Mouse (Mus musculus): ENCODE results near the gene Rhox10. TPM values are rescaled to one million over a fixed set of nuclear protein-coding genes. Genes with fewer than 3 reads are reported as not detected.
"Not testable (repeated sequence)": the region's sequence is repeated elsewhere in the genome, so short reads cannot be mapped to it uniquely, and the experiment has no call there.

Gene Rhox10
- total RNA-seq (2021), result not detected
- long read RNA-seq, experiment 1, result 0 reads
- long read RNA-seq, experiment 2, result 0 reads

DNA sequence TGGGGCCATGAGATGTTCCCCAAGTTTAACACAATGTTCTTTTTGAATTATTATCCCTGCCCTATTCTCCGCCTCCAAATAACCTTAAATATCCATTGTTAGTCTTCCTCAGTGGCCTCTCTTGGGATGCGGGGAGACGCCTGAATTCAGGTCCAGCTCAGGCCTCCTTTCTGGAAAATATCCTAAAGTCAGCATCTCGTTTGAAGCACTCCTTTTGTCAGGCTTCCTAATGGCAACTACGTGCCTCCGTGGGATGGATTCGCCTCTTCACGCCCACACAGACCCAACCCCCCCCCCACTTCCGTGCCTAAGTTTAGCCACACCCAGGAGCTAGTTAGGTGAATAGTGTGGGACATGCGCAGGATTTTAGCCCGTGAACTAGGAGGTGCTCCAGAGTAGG is at the start of gene Rhox10:
TSS of gene Rhox10 (plus strand) at position 301 of the 400 bp plus-strand sequence.
- no peak for DNase-seq (ENCODE audit: low spot score in 2 of 2)

DNA sequence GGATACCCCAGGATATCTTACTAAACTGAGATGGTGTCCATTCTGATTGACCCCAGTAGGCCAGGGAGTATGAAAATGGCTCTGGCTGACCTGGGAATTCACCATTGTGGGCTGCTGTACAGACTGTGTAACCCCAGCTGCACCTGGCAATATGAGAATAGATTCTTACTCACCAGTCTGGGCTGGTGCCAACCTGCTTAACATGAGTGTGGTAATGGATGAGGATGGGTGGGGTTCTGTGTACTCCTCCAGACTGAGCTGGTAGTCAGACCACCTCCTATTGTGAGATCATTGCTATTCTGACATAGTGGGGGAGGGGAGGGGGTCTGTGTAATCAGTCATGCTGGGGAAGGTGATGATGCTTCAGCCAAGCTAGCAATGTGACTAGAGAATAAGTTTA is 47.7 kb upstream of the Rhox10 start, which contains the start of gene Btg1-ps1:
TSS of gene Btg1-ps1 (minus strand) at position 219 of the 400 bp plus-strand sequence.
- DNase-seq (ENCODE audit: low spot score in 2 of 2), result not testable (repeated sequence)

DNA sequence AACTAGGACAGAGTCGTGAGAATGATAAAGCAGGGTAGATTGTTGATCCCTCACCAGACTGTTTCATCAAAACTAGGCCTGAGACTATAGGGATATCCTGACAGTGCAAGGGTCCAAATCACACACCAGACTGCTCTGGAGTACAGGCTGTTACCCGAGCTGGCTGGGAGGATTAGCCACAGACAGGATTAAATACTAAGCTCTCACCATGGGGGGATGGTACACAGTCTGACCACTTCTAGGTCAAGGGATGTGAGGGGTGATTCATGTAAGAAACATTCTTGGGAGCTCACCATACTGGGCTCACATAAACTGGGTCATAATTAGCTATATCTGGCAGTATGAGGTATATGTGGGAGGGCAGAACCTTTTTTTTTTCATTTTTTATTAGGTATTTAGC is 32.4 kb upstream of the Rhox10 start:
- DNase-seq (ENCODE audit: low spot score in 2 of 2), result no peak

DNA sequence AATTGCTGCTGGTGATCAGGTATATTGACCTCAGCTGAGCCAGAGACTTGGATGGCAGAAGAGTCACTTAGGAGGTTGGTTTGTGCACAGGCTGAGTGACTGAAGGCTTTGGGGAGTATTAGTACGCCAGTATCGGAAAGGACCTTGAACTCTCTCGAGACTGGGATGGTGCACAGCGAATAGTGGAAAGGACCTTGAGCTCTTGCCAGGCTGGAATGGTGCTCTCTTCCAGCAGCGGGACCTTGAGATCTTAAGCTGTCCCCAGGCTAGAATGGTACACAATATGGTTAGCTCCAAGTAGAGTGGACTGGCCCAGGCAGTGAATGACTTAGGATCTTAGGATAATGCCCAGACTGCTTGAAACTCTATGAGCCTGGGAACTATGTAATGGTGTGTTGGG is 26.6 kb upstream of the Rhox10 start:
- DNase-seq (ENCODE audit: low spot score in 2 of 2), result no peak

DNA sequence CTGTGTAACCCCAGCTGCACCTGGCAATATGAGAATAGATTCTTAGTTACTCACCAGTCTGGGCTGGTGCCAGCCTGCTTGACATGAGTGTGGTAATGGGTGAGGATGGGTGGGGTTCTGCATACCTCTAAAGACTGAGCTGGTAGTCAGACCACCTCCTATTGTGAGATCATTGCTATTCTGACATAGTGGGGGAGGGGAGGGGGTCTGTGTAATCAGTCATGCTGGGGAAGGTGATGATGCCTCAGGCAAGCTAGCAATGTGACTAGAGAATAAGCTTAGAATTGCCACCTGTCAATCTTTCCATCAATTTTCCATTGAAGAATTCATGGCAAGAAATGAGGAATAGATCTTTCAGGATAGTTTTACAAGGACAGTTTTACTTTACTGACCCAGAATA is 23.3 kb upstream of the Rhox10 start, which contains the start of gene Btg1-ps2:
TSS of gene Btg1-ps2 (minus strand) at position 101 of the 400 bp plus-strand sequence.
- DNase-seq (ENCODE audit: low spot score in 2 of 2), result not testable (repeated sequence)

DNA sequence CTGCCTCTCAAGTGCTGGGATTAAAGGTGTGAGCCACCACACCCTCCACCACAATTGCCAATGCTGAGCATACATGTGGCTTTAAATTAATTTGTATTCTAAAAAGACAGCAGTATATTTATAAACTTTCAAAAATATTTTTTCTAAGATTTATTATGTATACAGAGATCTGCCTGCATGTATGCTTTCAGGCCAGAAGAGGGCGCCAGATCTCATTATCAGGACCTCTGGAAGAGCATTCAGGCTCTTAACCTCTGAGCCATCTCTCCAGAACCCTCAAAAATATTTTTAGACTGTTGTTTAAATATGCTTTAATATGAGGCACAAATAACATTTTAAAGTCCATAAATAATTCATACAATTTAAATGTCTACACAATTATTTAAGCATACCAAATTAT is 4.7 kb upstream of the Rhox10 start:
- DNase-seq (ENCODE audit: low spot score in 2 of 2), result peak in 1 of 2 experiments; percentile 4

DNA sequence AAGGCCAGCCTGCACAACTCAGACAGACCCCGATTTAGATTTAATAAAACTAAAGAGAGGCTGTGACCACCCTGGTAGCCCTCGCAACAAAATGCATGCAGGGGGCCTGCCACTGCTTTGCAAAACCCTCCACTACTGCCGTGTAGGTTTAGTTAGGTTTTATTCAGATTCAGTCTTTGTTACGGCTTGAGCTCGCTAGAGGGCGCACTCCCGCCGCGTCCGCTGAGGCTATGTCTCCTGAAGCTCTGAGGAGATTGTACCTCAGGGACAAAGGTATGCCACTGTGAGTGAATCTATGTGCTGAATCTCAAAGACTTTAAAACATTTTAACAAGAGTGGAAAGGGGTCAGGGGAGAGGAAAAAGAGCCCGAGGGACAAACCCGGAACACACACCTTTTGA is 18.0 kb downstream of the Rhox10 start:
- DNase-seq (ENCODE audit: low spot score in 2 of 2), result peak; percentile 38 to 47

DNA sequence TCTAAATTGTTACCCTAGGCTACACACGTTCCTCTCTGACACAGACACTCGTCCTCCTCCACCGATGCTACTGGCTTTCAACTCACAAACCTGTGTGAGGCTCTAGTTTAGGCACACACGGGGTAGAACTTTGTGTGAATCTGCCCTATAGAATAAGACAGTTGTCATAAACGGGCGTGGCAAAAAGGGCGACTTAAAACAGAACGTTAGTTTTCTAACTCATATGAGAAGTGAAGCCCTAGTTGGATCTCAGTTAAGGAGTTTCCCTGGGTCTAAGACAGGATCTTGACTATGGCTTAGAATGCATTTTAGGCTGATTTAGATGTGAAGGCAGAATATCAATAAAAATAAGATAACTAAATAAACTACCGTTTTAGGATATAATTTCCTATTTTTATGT is 18.8 kb downstream of the Rhox10 start, which contains the start of gene Rhox11:
TSS of gene Rhox11 (minus strand) at position 101 of the 400 bp plus-strand sequence.
- no peak for DNase-seq (ENCODE audit: low spot score in 2 of 2)

DNA sequence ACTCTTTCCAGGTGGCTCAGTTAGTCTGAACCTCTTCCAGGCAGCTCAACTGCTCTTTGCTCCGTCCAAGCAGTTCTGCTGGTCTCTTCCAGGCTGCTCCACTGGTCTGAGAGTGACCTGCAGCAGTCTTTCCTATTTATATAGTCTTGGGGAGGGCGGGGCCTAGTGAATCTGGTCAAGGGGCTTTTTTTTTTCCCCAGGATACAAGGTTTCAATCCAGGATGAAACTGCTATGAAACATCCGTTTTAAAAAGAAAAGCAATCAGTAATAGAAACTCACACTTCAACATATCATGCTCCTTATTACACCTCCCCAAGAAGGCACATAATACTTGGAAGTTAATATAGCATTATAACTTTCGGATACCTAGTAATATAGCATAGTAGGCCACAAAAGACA is 44.5 kb downstream of the Rhox10 start, which contains the start of gene Rhox12:
TSS of gene Rhox12 (minus strand) at position 101 of the 400 bp plus-strand sequence.
- no peak for DNase-seq (ENCODE audit: low spot score in 2 of 2)

DNA sequence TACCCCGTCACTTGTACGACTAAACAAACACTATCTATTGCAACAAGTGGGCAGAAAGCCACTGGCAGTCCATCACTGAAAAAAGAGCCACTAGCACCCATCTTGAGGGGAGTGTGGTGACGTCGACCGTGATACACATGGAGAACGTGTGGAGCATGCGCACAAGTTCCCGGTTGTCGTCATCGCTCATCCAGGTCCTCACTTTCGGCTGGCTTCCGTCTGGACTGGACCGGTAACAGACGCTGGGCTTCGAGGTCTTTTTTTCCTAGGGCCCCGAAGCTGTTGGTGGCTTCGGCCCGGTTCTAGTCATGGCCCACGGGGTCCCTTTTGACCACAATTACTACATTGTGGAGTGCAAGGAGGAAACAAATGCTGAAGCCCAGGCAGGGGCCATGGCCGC is 54.7 kb downstream of the Rhox10 start, which contains the start of gene Rhox13:
TSS of gene Rhox13 (plus strand) at position 238 of the 400 bp plus-strand sequence.
- DNase-seq (ENCODE audit: low spot score in 2 of 2), result no peak

Other genes starting within 250 kb of the Rhox10 start
- gene Rhox6, start 239.6 kb upstream of the Rhox10 start, total RNA-seq (2021), result not detected
- gene Rhox7a, start 234.8 kb upstream of the Rhox10 start, total RNA-seq (2021), result not detected
- not detected for gene Rhox8, start 187.5 kb upstream of the Rhox10 start, total RNA-seq (2021)
- not detected for gene Rhox7b, start 169.2 kb upstream of the Rhox10 start, total RNA-seq (2021)
- not detected for gene Rhox9, start 164.7 kb upstream of the Rhox10 start, total RNA-seq (2021)
- gene Btg1-ps1, start 47.7 kb upstream of the Rhox10 start, total RNA-seq (2021), result not detected
- gene Btg1-ps2, start 23.4 kb upstream of the Rhox10 start, total RNA-seq (2021), result not detected
- gene Rhox11, start 18.7 kb downstream of the Rhox10 start, total RNA-seq (2021), result not detected
- not detected for gene Rhox12, start 44.4 kb downstream of the Rhox10 start, total RNA-seq (2021)
- gene Rhox13, start 54.7 kb downstream of the Rhox10 start, total RNA-seq (2021), result not detected
- 10 to 100 TPM; 28.0 to 36.1 TPM for gene Zbtb33, start 123.3 kb downstream of the Rhox10 start, total RNA-seq (2021)
- gene Tmem255a, start 186.0 kb downstream of the Rhox10 start, total RNA-seq (2021), result 10 to 100 TPM; 20.4 to 38.1 TPM
- gene Atp1b4, start 249.7 kb downstream of the Rhox10 start, total RNA-seq (2021), result not detected